Mouse (Mus musculus) mouse embryonic stem cell (cell line): Measurements from ENCODE around the gene Mmp21.

Experiments used
- in situ Hi-C, 2 experiments: fragments of 300-500 bp; cut with MboI; formaldehyde crosslinking; loops; 1 replicate in 1 of 2; 3 replicates in 1 of 2; pipeline ENCODE4 v1.14.3; 2019 to 2020; ENCODE audit warnings: low sequenced_read_pairs in 2 of 2, low pct_unique_long_range_greater_than_20kb in 1 of 2, mixed read lengths in 1 of 2; ENCODE audit not compliant: unreplicated experiment in 1 of 2

Mmp21 gene

GRCm38 (mm10) chr7:133679961-133680360 lies at the start of gene Mmp21:
Mmp21 (minus strand) TSS chr7:133680061.
- in situ Hi-C loops: loop anchor here in 1 of 2 experiments (10.0 kb wide), 1 partner anchor 105 kb away; the partner anchor contains the start of gene Dhx32

- in situ Hi-C loops: no loop called here
Measured at GRCm38 (mm10) chr7:133729351-133729750, 49.5 kb upstream of the Mmp21 start.

- in situ Hi-C loops: no loop called here
Measured at GRCm38 (mm10) chr7:133727027-133727426, 47.2 kb upstream of the Mmp21 start.

GRCm38 (mm10) chr7:133725571-133725970 lies 45.7 kb upstream of the Mmp21 start:
- in situ Hi-C loops: no loop called here

GRCm38 (mm10) chr7:133724844-133725243 lies 45.0 kb upstream of the Mmp21 start:
- in situ Hi-C loops: no loop called here

- in situ Hi-C loops: no loop called here
Measured at GRCm38 (mm10) chr7:133720616-133721015, 40.8 kb upstream of the Mmp21 start.

- in situ Hi-C loops: no loop called here
Measured at GRCm38 (mm10) chr7:133718580-133718979, 38.7 kb upstream of the Mmp21 start.

GRCm38 (mm10) chr7:133715387-133715786 lies 35.5 kb upstream of the Mmp21 start:
- in situ Hi-C loops: no loop called here

- in situ Hi-C loops: no loop called here
Measured at GRCm38 (mm10) chr7:133707301-133707700, 27.4 kb upstream of the Mmp21 start.

- in situ Hi-C loops: no loop called here
Measured at GRCm38 (mm10) chr7:133703906-133704305, 24.0 kb upstream of the Mmp21 start.

GRCm38 (mm10) chr7:133702333-133702732 lies 22.5 kb upstream of the Mmp21 start:
- in situ Hi-C loops: no loop called here

- in situ Hi-C loops: no loop called here
Measured at GRCm38 (mm10) chr7:133701366-133701765, 21.5 kb upstream of the Mmp21 start.

GRCm38 (mm10) chr7:133699885-133700284 lies 20.0 kb upstream of the Mmp21 start:
- in situ Hi-C loops: no loop called here

GRCm38 (mm10) chr7:133698021-133698709 lies 18.3 kb upstream of the Mmp21 start:
- in situ Hi-C loops: no loop called here

GRCm38 (mm10) chr7:133685644-133686043 lies 5.8 kb upstream of the Mmp21 start:
- in situ Hi-C loops: loop anchor here in 1 of 2 experiments (10.0 kb wide), 1 partner anchor 99 kb away; the partner anchor contains the start of gene Dhx32

GRCm38 (mm10) chr7:133684701-133685100 lies 4.8 kb upstream of the Mmp21 start:
- in situ Hi-C loops: loop anchor here in 1 of 2 experiments (10.0 kb wide), 1 partner anchor 100 kb away; the partner anchor contains the start of gene Dhx32

GRCm38 (mm10) chr7:133684110-133684509 lies 4.2 kb upstream of the Mmp21 start:
- in situ Hi-C loops: loop anchor here in 1 of 2 experiments (10.0 kb wide), 1 partner anchor 101 kb away; the partner anchor contains the start of gene Dhx32

- in situ Hi-C loops: loop anchor here in 1 of 2 experiments (10.0 kb wide), 1 partner anchor 101 kb away; the partner anchor contains the start of gene Dhx32
Measured at GRCm38 (mm10) chr7:133683626-133684025, 3.8 kb upstream of the Mmp21 start.

GRCm38 (mm10) chr7:133679439-133679838 lies 422 bp downstream of the Mmp21 start:
- in situ Hi-C loops: no loop called here

GRCm38 (mm10) chr7:133678716-133679115 lies 1.1 kb downstream of the Mmp21 start:
- in situ Hi-C loops: no loop called here
